Mouse (Mus musculus): ENCODE data around the gene Mast3. TPM values are rescaled to one million over a fixed set of nuclear protein-coding genes. Genes with fewer than 3 reads are reported as not detected.

Gene Mast3
- polyA plus RNA-seq, 1 experiment from 2014 or later = 18.3 TPM

GRCm38 (mm10) chr8:70843214-70843773, 38.4 kb upstream of the Mast3 start:
- H3K4me2 ChIP-seq (replicated peaks) = no peak overlapping the region
- 82% methylated on average over 5 of the region's 5 CpGs for WGBS
- H3K4me1 ChIP-seq (replicated peaks) = peaks cover 23% of the 10 kb centered on the region
- H3K27ac ChIP-seq = no peak overlapping the region
- H3K9ac ChIP-seq (replicated peaks) = no peak overlapping the region
- no peak overlapping the region for H3K4me3 ChIP-seq (replicated peaks)
- no peak for ATAC-seq
- no peaks in the 10 kb centered on the region for H3K9me3 ChIP-seq
- peaks cover 10% of the 10 kb centered on the region; the same call in 1 of the 2 replicates for H3K36me3 ChIP-seq
- H3K27me3 ChIP-seq = no peaks in the 10 kb centered on the region

- WGBS = 68% methylated on average over 25 of the region's 25 CpGs
- no peak overlapping the region for H3K9ac ChIP-seq (replicated peaks)
- no peak overlapping the region for H3K4me2 ChIP-seq (replicated peaks)
- peaks cover 6% of the 10 kb centered on the region; the same call in 1 of the 2 replicates for H3K36me3 ChIP-seq
- H3K4me1 ChIP-seq (replicated peaks) = peaks cover 23% of the 10 kb centered on the region
- no peak overlapping the region for H3K4me3 ChIP-seq (replicated peaks)
- H3K27me3 ChIP-seq = no peaks in the 10 kb centered on the region
- H3K9me3 ChIP-seq = no peaks in the 10 kb centered on the region
- ATAC-seq = no peak
- 0 out of 2 replicates have a peak overlapping the region, but pooled peaks have one; percentile 5 for H3K27ac ChIP-seq
Observed at GRCm38 (mm10) chr8:70842484-70842883, 37.6 kb upstream of the Mast3 start.

GRCm38 (mm10) chr8:70841147-70842072, 36.6 kb upstream of the Mast3 start:
- no peaks in the 10 kb centered on the region for H3K9me3 ChIP-seq
- H3K4me2 ChIP-seq (replicated peaks) = no peak overlapping the region
- H3K27ac ChIP-seq = peak overlapping the region; percentile 51; the same call in 1 of the 2 replicates
- peaks cover 23% of the 10 kb centered on the region for H3K4me1 ChIP-seq (replicated peaks)
- H3K27me3 ChIP-seq = no peaks in the 10 kb centered on the region
- H3K9ac ChIP-seq (replicated peaks) = no peak overlapping the region; the same call in 1 of the 2 replicates
- H3K4me3 ChIP-seq (replicated peaks) = no peak overlapping the region
- WGBS = 42% methylated on average over 22 of the region's 22 CpGs
- no peak for ATAC-seq
- peaks cover 10% of the 10 kb centered on the region; the same call in 1 of the 2 replicates for H3K36me3 ChIP-seq

GRCm38 (mm10) chr8:70840590-70840989, 35.7 kb upstream of the Mast3 start:
- Histone ChIP-seq H3K4me2 (replicated peaks) (peak overlapping the region; percentile 83; the same call in 1 of the 2 replicates), H3K9me3 (no peaks in the 10 kb centered on the region), H3K36me3 (peaks cover 16% of the 10 kb centered on the region), H3K9ac (replicated peaks) (no peak overlapping the region), H3K27me3 (no peaks in the 10 kb centered on the region), H3K4me1 (replicated peaks) (peaks cover 23% of the 10 kb centered on the region), H3K4me3 (replicated peaks) (no peak overlapping the region), H3K27ac (peak overlapping the region; percentile 51; the same call in 1 of the 2 replicates)
- 59% methylated on average over 10 of the region's 10 CpGs for WGBS
- ATAC-seq = no peak

- H3K9me3 ChIP-seq = no peaks in the 10 kb centered on the region
- H3K27me3 ChIP-seq = no peaks in the 10 kb centered on the region
- peaks cover 20% of the 10 kb centered on the region for H3K36me3 ChIP-seq
- peak within 1 kb of the TSS; percentile 87 for H3K27ac ChIP-seq
- peak within 1 kb of the TSS; percentile 81 for H3K9ac ChIP-seq (replicated peaks)
- H3K4me3 ChIP-seq (replicated peaks) = peak within 1 kb of the TSS; percentile 68
- peaks cover 21% of the 10 kb centered on the region for H3K4me1 ChIP-seq (replicated peaks)
- ATAC-seq = peak; percentile 97
- WGBS = 2% methylated on average over 55 of the region's 55 CpGs
- peak within 1 kb of the TSS; percentile 83 for H3K4me2 ChIP-seq (replicated peaks)
Observed at GRCm38 (mm10) chr8:70839408-70840351, 34.8 kb upstream of the Mast3 start, which contains the start of gene Arrdc2. TSS of gene Arrdc2 (minus strand) at chr8:70839720.

GRCm38 (mm10) chr8:70838654-70839407, 34.0 kb upstream of the Mast3 start:
- Histone ChIP-seq H3K9me3 (no peaks in the 10 kb centered on the region), H3K4me2 (replicated peaks) (peak overlapping the region; percentile 83), H3K27ac (peak overlapping the region; percentile 87), H3K9ac (replicated peaks) (peak overlapping the region; percentile 81), H3K4me3 (replicated peaks) (peak overlapping the region; percentile 68), H3K27me3 (no peaks in the 10 kb centered on the region), H3K4me1 (replicated peaks) (peaks cover 20% of the 10 kb centered on the region), H3K36me3 (peaks cover 22% of the 10 kb centered on the region)
- 3% methylated on average over 61 of the region's 66 CpGs for WGBS
- ATAC-seq = peak; percentile 53

GRCm38 (mm10) chr8:70836666-70837065, 31.8 kb upstream of the Mast3 start:
- Histone ChIP-seq H3K4me2 (replicated peaks) (no peak overlapping the region), H3K27me3 (no peaks in the 10 kb centered on the region), H3K9me3 (no peaks in the 10 kb centered on the region), H3K36me3 (peaks cover 18% of the 10 kb centered on the region; the same call in 1 of the 2 replicates), H3K4me1 (replicated peaks) (peaks cover 30% of the 10 kb centered on the region), H3K4me3 (replicated peaks) (no peak overlapping the region), H3K9ac (replicated peaks) (no peak overlapping the region; the same call in 1 of the 2 replicates), H3K27ac (no peak overlapping the region)
- 88% methylated on average over 12 of the region's 12 CpGs for WGBS
- ATAC-seq = no peak

GRCm38 (mm10) chr8:70834071-70834470, 29.2 kb upstream of the Mast3 start:
- Histone ChIP-seq H3K4me3 (replicated peaks) (no peak overlapping the region), H3K27me3 (no peaks in the 10 kb centered on the region), H3K4me2 (replicated peaks) (no peak overlapping the region), H3K4me1 (replicated peaks) (peaks cover 21% of the 10 kb centered on the region), H3K36me3 (peaks cover 18% of the 10 kb centered on the region; the same call in 1 of the 2 replicates), H3K9ac (replicated peaks) (no peak overlapping the region), H3K27ac (no peak overlapping the region), H3K9me3 (no peaks in the 10 kb centered on the region)
- no peak for ATAC-seq
- 96% methylated on average over 3 of the region's 3 CpGs for WGBS

- Histone ChIP-seq H3K4me3 (replicated peaks) (no peak overlapping the region), H3K27ac (no peak overlapping the region), H3K36me3 (peaks cover 18% of the 10 kb centered on the region; the same call in 1 of the 2 replicates), H3K9me3 (no peaks in the 10 kb centered on the region), H3K9ac (replicated peaks) (no peak overlapping the region), H3K4me1 (replicated peaks) (peaks cover 17% of the 10 kb centered on the region), H3K27me3 (no peaks in the 10 kb centered on the region), H3K4me2 (replicated peaks) (no peak overlapping the region)
- ATAC-seq = no peak; the same call in 1 of the 2 replicates
- WGBS = 51% methylated on average over 15 of the region's 15 CpGs
Observed at GRCm38 (mm10) chr8:70833520-70833919, 28.7 kb upstream of the Mast3 start.

GRCm38 (mm10) chr8:70833018-70833482, 28.2 kb upstream of the Mast3 start:
- ATAC-seq = no peak; the same call in 1 of the 2 replicates
- Histone ChIP-seq H3K9ac (replicated peaks) (no peak overlapping the region), H3K27ac (no peak overlapping the region), H3K4me1 (replicated peaks) (peaks cover 14% of the 10 kb centered on the region; the same call in 1 of the 2 replicates), H3K4me2 (replicated peaks) (no peak overlapping the region), H3K27me3 (no peaks in the 10 kb centered on the region), H3K36me3 (peaks cover 18% of the 10 kb centered on the region; the same call in 1 of the 2 replicates), H3K4me3 (replicated peaks) (no peak overlapping the region), H3K9me3 (no peaks in the 10 kb centered on the region)
- 54% methylated on average over 9 of the region's 9 CpGs for WGBS
